Mouse (Mus musculus) spleen, adult 2 months (tissue): ENCODE data around the gene Gorasp2. TPM values are rescaled to one million over a fixed set of nuclear protein-coding genes. Genes with fewer than 3 reads are reported as not detected.

Experiments used
- DNase-seq, 2 experiments: peaks; one replicate each; pipeline versions ENCODE4 v3.0.0 to v3.0.0-alpha.2; 2012 to 2021; ENCODE audit warnings: low spot score in 2 of 2, low read depth in 1 of 2
- H3K27ac ChIP-seq: fragments of 200-500 bp; 2 replicates; pipeline ENCODE4 v1.5.1; 2012; ENCODE audit warnings: low read length, inconsistent platforms; ENCODE audit not compliant: insufficient read depth
- H3K27me3 ChIP-seq: fragments of 200-500 bp; 2 replicates; pipeline ENCODE4 v1.6.1; 2012; ENCODE audit warnings: mild to moderate bottlenecking, moderate library complexity, low read length, inconsistent platforms; ENCODE audit not compliant: control insufficient read depth, insufficient read depth
- H3K36me3 ChIP-seq: fragments of 200-500 bp; 2 replicates; pipeline ENCODE4 v1.6.1; 2012; ENCODE audit warnings: mild to moderate bottlenecking, low read length, inconsistent platforms; ENCODE audit not compliant: control insufficient read depth, insufficient read depth
- H3K4me1 ChIP-seq: fragments of 200-500 bp; 2 replicates; pipeline ENCODE4 v1.6.1; 2011; ENCODE audit warnings: inconsistent platforms; ENCODE audit not compliant: control insufficient read depth, insufficient read depth, insufficient read length
- H3K4me3 ChIP-seq: fragments of 200-500 bp; 2 replicates; pipeline ENCODE4 v1.5.1; 2011; ENCODE audit warnings: mild to moderate bottlenecking, inconsistent platforms; ENCODE audit not compliant: insufficient read depth, insufficient read length; ENCODE audit errors: extremely low read depth
- CTCF ChIP-seq: fragments of 200-500 bp; IDR thresholded peaks from 2 replicates; pipeline ENCODE4 v1.5.1; 2011; ENCODE audit warnings: mild to moderate bottlenecking, inconsistent platforms; ENCODE audit not compliant: insufficient read depth, insufficient read length, insufficient replicate concordance; ENCODE audit errors: extremely low read depth
- POLR2A ChIP-seq: fragments of 200-500 bp; IDR thresholded peaks from 2 replicates; pipeline ENCODE4 v1.6.1; 2011; ENCODE audit warnings: low read depth, low read length, inconsistent platforms
- WGBS: fragments of 180-500 bp; shearing (Covaris S2); methylation state at CpG from one replicate; pipeline ENCODE4 v1.1.7; 2018; 5-methylcytosine and 5-hydroxymethylcytosine counted together
- polyA plus RNA-seq: library from polyadenylated mRNA; depleted of rRNA; stranded (reverse); fragments of >200 nt; gene quantifications from 2 replicates; pipeline ENCODE4 v1.2.3, GENCODE M21; 2012; rRNA removed

Gene Gorasp2
- 59.2 and 67.3 TPM in 2 replicates for polyA plus RNA-seq

- DNase-seq = peak; percentile 94 to 97
- Histone ChIP-seq H3K4me1 (peaks cover 3% of the 10 kb centered on the region), H3K27me3 (peaks cover 2% of the 10 kb centered on the region; the same call in 1 of the 2 replicates), H3K27ac (peak within 1 kb of the TSS; percentile 92), H3K36me3 (no peaks in the 10 kb centered on the region), H3K4me3 (peak within 1 kb of the TSS; percentile 81)
- WGBS = 2% methylated on average over 64 of the region's 64 CpGs
- peak; percentile 97 for TF ChIP-seq POLR2A
- TF ChIP-seq CTCF = peak; percentile 78; the same call in 1 of the 2 replicates
Observed at GRCm38 (mm10) chr2:70660887-70661714, at the start of gene Gorasp2. Gorasp2 (plus strand) TSS chr2:70661576.

- H3K4me1 ChIP-seq = peaks cover 15% of the 10 kb centered on the region; the same call in 1 of the 2 replicates
- peak; percentile 82 to 84 for DNase-seq
- WGBS = 25% methylated on average over 7 of the region's 7 CpGs
- H3K4me3 ChIP-seq = no peak overlapping the region
- no peaks in the 10 kb centered on the region for H3K27me3 ChIP-seq
- TF ChIP-seq POLR2A = no peak
- no peak for TF ChIP-seq CTCF
- no peaks in the 10 kb centered on the region for H3K36me3 ChIP-seq
- peak overlapping the region; percentile 85; the same call in 1 of the 2 replicates for H3K27ac ChIP-seq
Observed at GRCm38 (mm10) chr2:70614745-70615351, 46.5 kb upstream of the Gorasp2 start.

- no peak for TF ChIP-seq POLR2A
- Histone ChIP-seq H3K27ac (peak overlapping the region; percentile 85; the same call in 1 of the 2 replicates), H3K4me1 (peaks cover 15% of the 10 kb centered on the region; the same call in 1 of the 2 replicates), H3K36me3 (no peaks in the 10 kb centered on the region), H3K27me3 (no peaks in the 10 kb centered on the region), H3K4me3 (no peak overlapping the region)
- WGBS = 73% methylated on average over 2 of the region's 2 CpGs
- no peak for DNase-seq
Observed at GRCm38 (mm10) chr2:70616076-70616475, 45.3 kb upstream of the Gorasp2 start.

GRCm38 (mm10) chr2:70616617-70617016, 44.8 kb upstream of the Gorasp2 start:
- Histone ChIP-seq H3K27me3 (no peaks in the 10 kb centered on the region), H3K4me3 (no peak overlapping the region), H3K4me1 (peaks cover 15% of the 10 kb centered on the region; the same call in 1 of the 2 replicates), H3K36me3 (no peaks in the 10 kb centered on the region), H3K27ac (no peak overlapping the region)
- TF ChIP-seq CTCF = no peak
- TF ChIP-seq POLR2A = no peak
- WGBS = 75% methylated on average over 3 of the region's 3 CpGs
- no peak for DNase-seq

GRCm38 (mm10) chr2:70619232-70619835, 42.0 kb upstream of the Gorasp2 start:
- Histone ChIP-seq H3K36me3 (no peaks in the 10 kb centered on the region), H3K4me1 (peaks cover 12% of the 10 kb centered on the region; the same call in 1 of the 2 replicates), H3K27me3 (no peaks in the 10 kb centered on the region), H3K27ac (no peak overlapping the region), H3K4me3 (no peak overlapping the region)
- no peak for DNase-seq
- TF ChIP-seq CTCF (peak; percentile 9; the same call in 1 of the 2 replicates), POLR2A (no peak)
- WGBS = 88% methylated on average over 6 of the region's 6 CpGs

GRCm38 (mm10) chr2:70620225-70620624, 41.2 kb upstream of the Gorasp2 start:
- Histone ChIP-seq H3K27me3 (no peaks in the 10 kb centered on the region), H3K4me1 (peaks cover 10% of the 10 kb centered on the region; the same call in 1 of the 2 replicates), H3K27ac (no peak overlapping the region), H3K36me3 (no peaks in the 10 kb centered on the region), H3K4me3 (no peak overlapping the region)
- peak; percentile 45 to 70 for DNase-seq
- 31% methylated on average over 6 of the region's 6 CpGs for WGBS
- TF ChIP-seq CTCF = peak; percentile 65; the same call in 1 of the 2 replicates
- TF ChIP-seq POLR2A = no peak

- DNase-seq = no peak
- Histone ChIP-seq H3K27ac (no peak overlapping the region), H3K4me1 (peaks cover 3% of the 10 kb centered on the region; the same call in 1 of the 2 replicates), H3K27me3 (no peaks in the 10 kb centered on the region), H3K4me3 (no peak overlapping the region), H3K36me3 (no peaks in the 10 kb centered on the region)
- no peak for TF ChIP-seq POLR2A
- no peak for TF ChIP-seq CTCF
- whole genome bisulfite sequencing = 39% methylated on average over 4 of the region's 4 CpGs
Observed at GRCm38 (mm10) chr2:70622244-70622643, 39.1 kb upstream of the Gorasp2 start.
